Mouse (Mus musculus) spleen, adult 18-20 months (tissue): ENCODE measurements around the gene Erich6b.

Experiments
- DNase-seq, 2 experiments: peaks; one replicate each; pipeline ENCODE4 v3.0.0; 2022; ENCODE audit warnings: mixed read lengths in 2 of 2

Gene Erich6b

GRCm38 (mm10) chr14:75642080-75642479 lies at the start of gene Erich6b:
Gene Erich6b (plus strand): TSS chr14:75642259.
- DNase-seq = no peak

- DNase-seq = no peak
Measured at GRCm38 (mm10) chr14:75592978-75593377, 49.1 kb upstream of the Erich6b start, which contains the start of gene Spert. Gene Spert (minus strand): TSS chr14:75593116.

GRCm38 (mm10) chr14:75609176-75609575 lies 32.9 kb upstream of the Erich6b start:
- no peak for DNase-seq

GRCm38 (mm10) chr14:75616375-75616774 lies 25.7 kb upstream of the Erich6b start:
- DNase-seq = no peak

- no peak for DNase-seq
Measured at GRCm38 (mm10) chr14:75622984-75623383, 19.1 kb upstream of the Erich6b start.

- DNase-seq = no peak
Measured at GRCm38 (mm10) chr14:75628870-75629269, 13.2 kb upstream of the Erich6b start.

- DNase-seq = no peak
Measured at GRCm38 (mm10) chr14:75635350-75635749, 6.7 kb upstream of the Erich6b start.

- no peak for DNase-seq
Measured at GRCm38 (mm10) chr14:75636107-75636506, 6.0 kb upstream of the Erich6b start.

- DNase-seq = no peak
Measured at GRCm38 (mm10) chr14:75637641-75638040, 4.4 kb upstream of the Erich6b start.

- no peak for DNase-seq
Measured at GRCm38 (mm10) chr14:75640846-75641245, 1.2 kb upstream of the Erich6b start.

- DNase-seq = no peak
Measured at GRCm38 (mm10) chr14:75641369-75641768, 690 bp upstream of the Erich6b start.

GRCm38 (mm10) chr14:75645461-75645860 lies 3.4 kb downstream of the Erich6b start:
- DNase-seq = no peak

- no peak for DNase-seq
Measured at GRCm38 (mm10) chr14:75646060-75646459, 4.0 kb downstream of the Erich6b start.

- DNase-seq = no peak
Measured at GRCm38 (mm10) chr14:75646968-75647829, 5.1 kb downstream of the Erich6b start.

- no peak for DNase-seq
Measured at GRCm38 (mm10) chr14:75660936-75661335, 18.9 kb downstream of the Erich6b start.

GRCm38 (mm10) chr14:75661548-75661947 lies 19.5 kb downstream of the Erich6b start:
- DNase-seq = no peak

GRCm38 (mm10) chr14:75665430-75666180 lies 23.5 kb downstream of the Erich6b start:
- DNase-seq = no peak

- DNase-seq = no peak
Measured at GRCm38 (mm10) chr14:75669085-75669645, 27.1 kb downstream of the Erich6b start.

GRCm38 (mm10) chr14:75676316-75676715 lies 34.3 kb downstream of the Erich6b start:
- no peak for DNase-seq

- no peak for DNase-seq
Measured at GRCm38 (mm10) chr14:75690428-75690827, 48.4 kb downstream of the Erich6b start.

- no peak for DNase-seq
Measured at GRCm38 (mm10) chr14:75696096-75696495, 54.0 kb downstream of the Erich6b start.

- DNase-seq = no peak
Measured at GRCm38 (mm10) chr14:75697928-75698327, 55.9 kb downstream of the Erich6b start.

GRCm38 (mm10) chr14:75706647-75707046 lies 64.6 kb downstream of the Erich6b start:
- DNase-seq = no peak

GRCm38 (mm10) chr14:75707771-75708170 lies 65.7 kb downstream of the Erich6b start:
- DNase-seq = no peak
